Mouse (Mus musculus) CH12.LX (cell line): Measurements from ENCODE around the gene Sytl1. TPM values are rescaled to one million over a fixed set of nuclear protein-coding genes. Genes with fewer than 3 reads are reported as not detected.
A peak's percentile ranks its signal among the peaks of the same experiment; 100 is the strongest.

Experiments
- DNase-seq: peaks from one replicate; pipeline ENCODE4 v3.0.0-alpha.2; 2013; ENCODE audit errors: extremely low read depth
- H3K27ac ChIP-seq: 2 replicates; pipeline ENCODE4 v1.5.1; 2012; ENCODE audit warnings: low read depth, mild to moderate bottlenecking, control low read depth, moderate library complexity; ENCODE audit not compliant: insufficient read depth
- H3K27me3 ChIP-seq: replicated peaks from 2 replicates; pipeline ENCODE3; 2012; ENCODE audit warnings: inconsistent platforms
- H3K36me3 ChIP-seq, 2 experiments: replicated peaks in 1 of 2; 2 replicates each; pipeline versions ENCODE3 to v1.6.1; 2012; ENCODE audit warnings: inconsistent platforms in 1 of 2, low read length in 1 of 2, mild to moderate bottlenecking in 1 of 2, mixed read lengths in 1 of 2, moderate library complexity in 1 of 2; ENCODE audit not compliant: control insufficient read depth in 1 of 2, insufficient read depth in 1 of 2
- H3K4me1 ChIP-seq, 2 experiments: 2 replicates each; pipeline ENCODE4 v1.6.1; 2012; ENCODE audit warnings: inconsistent platforms in 1 of 2, moderate library complexity in 1 of 2; ENCODE audit not compliant: insufficient read depth in 2 of 2, control insufficient read depth in 1 of 2
- H3K4me2 ChIP-seq: 2 replicates; pipeline ENCODE4 v1.6.1; 2012; ENCODE audit warnings: low read depth, mild to moderate bottlenecking, control low read depth; ENCODE audit not compliant: poor library complexity, insufficient read depth, severe bottlenecking
- H3K4me3 ChIP-seq, 3 experiments: fragments of 150-350 bp in 1 of 3; sonication (generic) in 1 of 3; replicated peaks in 1 of 3; 2 replicates each; pipeline versions ENCODE3 to v1.5.1; 2011 to 2012; ENCODE audit warnings: low read depth in 2 of 3, low read length in 2 of 3, mild to moderate bottlenecking in 2 of 3, moderate library complexity in 2 of 3, control low read depth in 1 of 3, improper control_type of control experiment in 1 of 3, inconsistent platforms in 1 of 3, mixed read lengths in 1 of 3; ENCODE audit not compliant: poor library complexity in 1 of 3
- H3K79me2 ChIP-seq: replicated peaks from 2 replicates; pipeline ENCODE4 v1.6.1; 2012; ENCODE audit warnings: mild to moderate bottlenecking, moderate library complexity; ENCODE audit not compliant: control insufficient read depth, poor library complexity, insufficient read depth, severe bottlenecking; ENCODE audit errors: extremely low read depth
- H3K9ac ChIP-seq: 2 replicates; pipeline ENCODE4 v1.6.1; 2012; ENCODE audit warnings: low read depth, mild to moderate bottlenecking, control low read depth, moderate library complexity; ENCODE audit not compliant: insufficient read depth
- H3K9me3 ChIP-seq: replicated peaks from 2 replicates; pipeline ENCODE3; 2012; ENCODE audit warnings: low read length, inconsistent platforms, mixed read lengths
- CTCF ChIP-seq, 2 experiments: IDR thresholded peaks in 1 of 2; conservative IDR thresholded peaks in 1 of 2; 2 replicates each; pipeline ENCODE4 v1.5.1; 2011 to 2012; ENCODE audit warnings: low read depth in 2 of 2, low read length in 2 of 2, improper control_type of control experiment in 1 of 2, inconsistent platforms in 1 of 2, mild to moderate bottlenecking in 1 of 2, moderate library complexity in 1 of 2
- E2F4 ChIP-seq: IDR thresholded peaks from 2 replicates; pipeline ENCODE4 v1.6.1; 2011; ENCODE audit warnings: low read depth, low read length, improper control_type of control experiment; ENCODE audit not compliant: insufficient replicate concordance
- ELF1 ChIP-seq: IDR thresholded peaks from 2 replicates; pipeline ENCODE4 v1.6.1; 2014; ENCODE audit warnings: low read depth, mild to moderate bottlenecking, inconsistent platforms, low read length, improper control_type of control experiment
- ETS1 ChIP-seq: conservative IDR thresholded peaks from 2 replicates; pipeline ENCODE4 v1.6.1; 2012; ENCODE audit warnings: low read depth, mild to moderate bottlenecking, inconsistent platforms, low read length, improper control_type of control experiment, moderate library complexity
- IRF4 ChIP-seq: IDR thresholded peaks from 2 replicates; pipeline ENCODE4 v1.6.1; 2014; ENCODE audit warnings: low read depth, mild to moderate bottlenecking, inconsistent platforms, low read length, improper control_type of control experiment
- JUND ChIP-seq: conservative IDR thresholded peaks from 2 replicates; pipeline ENCODE4 v1.6.1; 2011; ENCODE audit warnings: low read depth, low read length, improper control_type of control experiment
- MAFK ChIP-seq: IDR thresholded peaks from 2 replicates; pipeline ENCODE4 v1.6.1; 2011; ENCODE audit warnings: low read length, improper control_type of control experiment; ENCODE audit not compliant: insufficient replicate concordance
- MAX ChIP-seq: IDR thresholded peaks from 2 replicates; pipeline ENCODE4 v1.6.1; 2011; ENCODE audit warnings: low read length, improper control_type of control experiment
- MEF2A ChIP-seq: IDR thresholded peaks from 2 replicates; pipeline ENCODE4 v1.6.1; 2014; ENCODE audit warnings: low read depth, mild to moderate bottlenecking, inconsistent platforms, low read length, improper control_type of control experiment, borderline replicate concordance
- NRF1 ChIP-seq: IDR thresholded peaks from 2 replicates; pipeline ENCODE4 v1.6.1; 2014; ENCODE audit warnings: low read depth, mild to moderate bottlenecking, inconsistent platforms, low read length, improper control_type of control experiment, moderate library complexity
- RAD21 ChIP-seq: IDR thresholded peaks from 2 replicates; pipeline ENCODE4 v1.6.1; 2011; ENCODE audit warnings: low read depth, mild to moderate bottlenecking, low read length, improper control_type of control experiment, moderate library complexity
- SMC3 ChIP-seq: IDR thresholded peaks from 2 replicates; pipeline ENCODE4 v1.6.1; 2011; ENCODE audit warnings: low read depth, low read length, improper control_type of control experiment
- TBP ChIP-seq: conservative IDR thresholded peaks from 2 replicates; pipeline ENCODE4 v1.6.1; 2011; ENCODE audit warnings: low read depth, low read length, improper control_type of control experiment
- ZC3H11A ChIP-seq: IDR thresholded peaks from 2 replicates; pipeline ENCODE4 v1.6.1; 2012; ENCODE audit warnings: low read depth, mild to moderate bottlenecking, inconsistent platforms, low read length, improper control_type of control experiment
- ZKSCAN1 ChIP-seq: IDR thresholded peaks from 2 replicates; pipeline ENCODE4 v1.6.1; 2012; ENCODE audit warnings: low read depth, inconsistent platforms, low read length, improper control_type of control experiment, borderline replicate concordance
- ZNF384 ChIP-seq: IDR thresholded peaks from 2 replicates; pipeline ENCODE4 v1.6.1; 2012; ENCODE audit warnings: low read depth, low read length, improper control_type of control experiment, inconsistent platforms
- dilution Hi-C: fragments of 300-500 bp; cut with MboI; formaldehyde crosslinking; loops from 2 replicates; pipeline ENCODE4 v1.14.3; 2020; ENCODE audit warnings: low sequenced_read_pairs; ENCODE audit not compliant: extremely low pct_unique_long_range_greater_than_20kb, extremely low pct_ligation_motif_present
- in situ Hi-C: fragments of 300-500 bp; cut with MboI; formaldehyde crosslinking; loops from 3 replicates; pipeline ENCODE4 v1.14.3; 2019; ENCODE audit warnings: low sequenced_read_pairs, low pct_ligation_motif_present, low pct_unique_long_range_greater_than_20kb, mixed read lengths
- polyA plus RNA-seq: library from polyadenylated mRNA; unstranded; fragments of >175 nt; gene quantifications from 2 replicates; pipeline ENCODE4 v1.2.1, GENCODE M21; 2012; ENCODE audit warnings: low read depth; ENCODE audit not compliant: insufficient read length
- total RNA-seq, 2 experiments: library from RNA; depleted of rRNA; stranded (reverse); fragments of 300-350 nt in 1 of 2; fragments of >200 nt in 1 of 2; gene quantifications; 2 replicates each; pipeline ENCODE4 v1.2.3; 2012 to 2014

Sytl1 gene
- total and polyA plus RNA-seq, 3 experiments = 8.2 to 20.0 (median 12.1) TPM

DNA sequence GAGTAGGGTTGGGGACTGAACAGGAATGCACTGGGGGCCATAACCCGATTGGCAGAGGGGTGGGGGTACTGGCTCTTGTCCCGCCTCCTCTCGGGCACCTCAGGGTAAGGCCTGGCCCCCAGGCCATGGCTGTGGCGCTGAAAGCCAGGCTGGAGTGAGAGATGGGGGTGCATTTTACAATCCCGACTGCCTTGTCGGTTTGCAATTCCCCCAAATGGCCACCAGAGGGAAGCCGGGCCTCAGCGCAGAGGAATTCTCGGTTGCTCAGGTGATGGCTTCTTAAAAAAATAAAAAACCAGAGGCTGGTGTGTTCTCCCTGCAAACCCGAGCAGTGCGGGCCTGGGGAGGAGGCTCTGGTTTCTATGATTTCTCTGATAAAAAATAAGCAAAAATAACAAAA lies 53.5 kb downstream of the Sytl1 start:
- TF ChIP-seq ZKSCAN1 = no peak
- peak; percentile 72 for TF ChIP-seq RAD21
- no peak for TF ChIP-seq MEF2A
- peak; percentile 47 to 86 for TF ChIP-seq CTCF (conservative IDR thresholded peaks at IDR 0.05 in 1 of 2, IDR thresholded peaks at IDR 0.05 in 1 of 2; ENCODE audit: low read depth in 2 of 2, low read length in 2 of 2)
- no peak for TF ChIP-seq TBP
- TF ChIP-seq JUND = no peak
- TF ChIP-seq SMC3 = peak; percentile 81
- TF ChIP-seq ZNF384 = peak; percentile 94
- TF ChIP-seq ZC3H11A = peak; percentile 27
- no peak for TF ChIP-seq MAFK
- TF ChIP-seq E2F4 = no peak
- TF ChIP-seq IRF4 = 0 out of 2 replicates have a peak, but pooled peaks have one; percentile 11
- TF ChIP-seq MAX = no peak
- Histone ChIP-seq H3K4me2 (no peak overlapping the region), H3K4me1 (peaks cover 10 to 17% of the 10 kb centered on the region in 2 experiments), H3K36me3 (no peaks in the 10 kb centered on the region), H3K9me3 (no peaks in the 10 kb centered on the region), H3K4me3 (no peak overlapping the region), H3K27me3 (peaks cover 44% of the 10 kb centered on the region), H3K79me2 (no peaks in the 10 kb centered on the region), H3K27ac (no peak overlapping the region), H3K9ac (no peak overlapping the region)
- in situ Hi-C loops (loop anchor here (10.0 kb wide), 1 partner anchor 195 kb away; the partner anchor contains the start of gene Ahdc1), dilution Hi-C loops (no loop called here)
- DNase-seq = peak; percentile 61

DNA sequence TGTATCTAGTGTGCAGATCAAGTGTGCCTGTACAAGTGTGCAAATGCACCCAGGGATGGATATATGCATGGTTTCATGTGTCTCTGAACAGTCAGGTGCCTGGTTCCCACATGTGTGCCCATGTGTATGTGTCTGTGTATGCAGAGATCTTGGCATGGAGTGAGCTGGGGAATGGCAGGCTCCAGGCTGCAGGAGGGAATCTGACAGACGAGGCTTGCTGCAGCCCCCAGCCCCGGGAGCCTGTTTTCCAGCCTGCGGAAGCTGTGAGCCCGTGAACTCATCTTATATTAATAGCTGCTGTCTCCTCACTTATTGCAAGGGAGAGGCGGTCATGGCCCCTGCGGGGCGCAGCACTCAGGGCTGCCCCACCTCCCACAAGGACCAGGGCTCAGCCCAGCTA lies 58.5 kb downstream of the Sytl1 start:
- Histone ChIP-seq H3K4me1 (peaks cover 0 to 23% of the 10 kb centered on the region in 2 experiments; a peak in 2 of 4 replicates), H3K4me3 (no peak overlapping the region), H3K9me3 (no peaks in the 10 kb centered on the region), H3K4me2 (no peak overlapping the region), H3K27me3 (peaks cover 6% of the 10 kb centered on the region), H3K9ac (no peak overlapping the region), H3K27ac (no peak overlapping the region), H3K36me3 (peaks cover 0 to 13% of the 10 kb centered on the region in 2 experiments), H3K79me2 (no peaks in the 10 kb centered on the region)
- DNase-seq = no peak
- in situ Hi-C loops = loop anchor here (10.0 kb wide), 1 partner anchor 190 kb away; the partner anchor contains the start of gene Ahdc1
- TF ChIP-seq ETS1 (no peak), NRF1 (no peak), CTCF (conservative IDR thresholded peaks at IDR 0.05 in 1 of 2, IDR thresholded peaks at IDR 0.05 in 1 of 2; ENCODE audit: low read depth in 2 of 2, low read length in 2 of 2) (no peak), ELF1 (no peak)
- dilution Hi-C loops = no loop called here
